Mouse (Mus musculus): Measurements from ENCODE around the gene Nbeal2. TPM values are rescaled to one million over a fixed set of nuclear protein-coding genes. Genes with fewer than 3 reads are reported as not detected.
A peak's percentile ranks its signal among the peaks of the same experiment; 100 is the strongest.

Nbeal2 gene
- polyA plus RNA-seq, 1 experiment from 2014 or later: 5.7 TPM

GRCm38 (mm10) chr9:110656249-110657221 is 2.6 kb upstream of the Nbeal2 start, which contains the start of gene Ccdc12:
TSS of gene Ccdc12 (plus strand) at chr9:110656503.
- H3K4me2 ChIP-seq (replicated peaks; ENCODE audit: low read depth): peak within 1 kb of the TSS; percentile 72
- H3K9me3 ChIP-seq (ENCODE audit: control insufficient read depth, low read length): no peaks in the 10 kb centered on the region
- peak within 1 kb of the TSS; percentile 76 for H3K9ac ChIP-seq (ENCODE audit: low read length)
- H3K36me3 ChIP-seq (ENCODE audit: control insufficient read depth, insufficient read depth, low read length): no peaks in the 10 kb centered on the region
- peak; percentile 94 for DNase-seq (ENCODE audit: low spot score)
- peak within 1 kb of the TSS; percentile 90 for H3K27ac ChIP-seq (replicated peaks)
- H3K4me3 ChIP-seq (ENCODE audit: low read depth, low read length): peak within 1 kb of the TSS; percentile 66
- peak; percentile 89 for ATAC-seq (ENCODE audit: low FRiP score, low TSS enrichment)
- H3K27me3 ChIP-seq (ENCODE audit: control insufficient read depth, insufficient read depth, low read length): no peaks in the 10 kb centered on the region
- 1% methylated on average over 52 of the region's 52 CpGs for WGBS
- peaks cover 8% of the 10 kb centered on the region for H3K4me1 ChIP-seq (replicated peaks; ENCODE audit: control insufficient read depth, insufficient read depth)
- TF ChIP-seq CTCF (IDR thresholded peaks at IDR 0.05; ENCODE audit: low read depth) (peak; percentile 53), EP300 (optimal IDR thresholded peaks at IDR 0.05) (no peak)

- TF ChIP-seq CTCF (IDR thresholded peaks at IDR 0.05; ENCODE audit: low read depth): no peak
- TF ChIP-seq EP300 (optimal IDR thresholded peaks at IDR 0.05): no peak
- no peaks in the 10 kb centered on the region for H3K9me3 ChIP-seq (ENCODE audit: control insufficient read depth, low read length)
- H3K27ac ChIP-seq (replicated peaks): peak overlapping the region; percentile 90
- H3K27me3 ChIP-seq (ENCODE audit: control insufficient read depth, insufficient read depth, low read length): no peaks in the 10 kb centered on the region
- peak overlapping the region; percentile 52 for H3K4me2 ChIP-seq (replicated peaks; ENCODE audit: low read depth)
- no peak overlapping the region; the same call in 1 of the 2 replicates for H3K9ac ChIP-seq (ENCODE audit: low read length)
- 71% methylated on average over 10 of the region's 10 CpGs for WGBS
- no peak for ATAC-seq (ENCODE audit: low FRiP score, low TSS enrichment)
- peaks cover 8% of the 10 kb centered on the region for H3K4me1 ChIP-seq (replicated peaks; ENCODE audit: control insufficient read depth, insufficient read depth)
- DNase-seq (ENCODE audit: low spot score): no peak
- H3K4me3 ChIP-seq (ENCODE audit: low read depth, low read length): peak overlapping the region; percentile 66
- H3K36me3 ChIP-seq (ENCODE audit: control insufficient read depth, insufficient read depth, low read length): no peaks in the 10 kb centered on the region
Measured at GRCm38 (mm10) chr9:110655651-110656007, 1.7 kb upstream of the Nbeal2 start.

- ATAC-seq (ENCODE audit: low FRiP score, low TSS enrichment): no peak
- Histone ChIP-seq H3K4me3 (ENCODE audit: low read depth, low read length) (no peak overlapping the region), H3K36me3 (ENCODE audit: control insufficient read depth, insufficient read depth, low read length) (no peaks in the 10 kb centered on the region), H3K4me2 (replicated peaks; ENCODE audit: low read depth) (peak overlapping the region; percentile 99), H3K9me3 (ENCODE audit: control insufficient read depth, low read length) (no peaks in the 10 kb centered on the region), H3K27me3 (ENCODE audit: control insufficient read depth, insufficient read depth, low read length) (no peaks in the 10 kb centered on the region), H3K4me1 (replicated peaks; ENCODE audit: control insufficient read depth, insufficient read depth) (peaks cover 8% of the 10 kb centered on the region), H3K27ac (replicated peaks) (peak overlapping the region; percentile 90), H3K9ac (ENCODE audit: low read length) (0 out of 2 replicates have a peak overlapping the region, but pooled peaks have one; percentile 18)
- DNase-seq (ENCODE audit: low spot score): no peak
- WGBS: 79% methylated on average over 19 of the region's 19 CpGs
- TF ChIP-seq EP300 (optimal IDR thresholded peaks at IDR 0.05): no peak
- TF ChIP-seq CTCF (IDR thresholded peaks at IDR 0.05; ENCODE audit: low read depth): no peak
Measured at GRCm38 (mm10) chr9:110654726-110655650, 1.0 kb upstream of the Nbeal2 start.

- ATAC-seq (ENCODE audit: low FRiP score, low TSS enrichment): no peak
- peak overlapping the region; percentile 65 for H3K4me3 ChIP-seq (ENCODE audit: low read depth, low read length)
- H3K4me1 ChIP-seq (replicated peaks; ENCODE audit: control insufficient read depth, insufficient read depth): peaks cover 8% of the 10 kb centered on the region
- H3K4me2 ChIP-seq (replicated peaks; ENCODE audit: low read depth): peak overlapping the region; percentile 99
- DNase-seq (ENCODE audit: low spot score): no peak
- H3K27ac ChIP-seq (replicated peaks): peak overlapping the region; percentile 90
- no peaks in the 10 kb centered on the region for H3K27me3 ChIP-seq (ENCODE audit: control insufficient read depth, insufficient read depth, low read length)
- 18% methylated on average over 14 of the region's 14 CpGs for WGBS
- H3K36me3 ChIP-seq (ENCODE audit: control insufficient read depth, insufficient read depth, low read length): no peaks in the 10 kb centered on the region
- TF ChIP-seq CTCF (IDR thresholded peaks at IDR 0.05; ENCODE audit: low read depth) (no peak), EP300 (optimal IDR thresholded peaks at IDR 0.05) (no peak)
- no peaks in the 10 kb centered on the region for H3K9me3 ChIP-seq (ENCODE audit: control insufficient read depth, low read length)
- H3K9ac ChIP-seq (ENCODE audit: low read length): peak overlapping the region; percentile 77
Measured at GRCm38 (mm10) chr9:110652963-110653654, 852 bp downstream of the Nbeal2 start.
